Mouse (Mus musculus) brain, adult 2 months (tissue): ENCODE measurements at regions not wholly inside any gene's neighbourhood (a gene's known extent, or its start where the extent isn't known, plus 50 kb on each side); places are given as distances from the start of the nearest gene placed in this dataset.
"Not testable (repeated sequence)": the region's sequence is repeated elsewhere in the genome, so short reads cannot be mapped to it uniquely, and the experiment has no call there.

Experiments used
- DNase-seq: peaks from one replicate; pipeline ENCODE4 v3.0.0; 2011; ENCODE audit warnings: low read depth, low spot score

DNA sequence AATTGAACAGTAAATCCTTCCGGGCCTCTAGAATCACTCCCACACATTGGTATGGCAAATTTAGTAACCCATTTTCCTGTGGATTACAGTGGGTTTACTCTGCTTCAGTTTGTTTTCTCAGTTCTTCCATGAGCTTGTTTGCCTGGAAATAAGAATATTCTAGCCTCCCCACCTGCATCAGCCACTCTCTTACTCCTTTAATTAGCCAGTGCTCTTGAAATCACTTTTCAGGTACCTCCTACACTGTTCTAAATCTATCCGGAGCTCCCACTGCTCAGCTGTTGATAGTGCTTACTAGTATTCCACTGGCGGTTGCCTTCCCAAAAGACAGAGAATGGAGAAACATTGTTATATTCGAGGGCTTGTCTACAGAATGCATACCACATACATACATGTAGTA is 167.1 kb downstream of the Htr7 start:
- DNase-seq = peak; percentile 66

DNA sequence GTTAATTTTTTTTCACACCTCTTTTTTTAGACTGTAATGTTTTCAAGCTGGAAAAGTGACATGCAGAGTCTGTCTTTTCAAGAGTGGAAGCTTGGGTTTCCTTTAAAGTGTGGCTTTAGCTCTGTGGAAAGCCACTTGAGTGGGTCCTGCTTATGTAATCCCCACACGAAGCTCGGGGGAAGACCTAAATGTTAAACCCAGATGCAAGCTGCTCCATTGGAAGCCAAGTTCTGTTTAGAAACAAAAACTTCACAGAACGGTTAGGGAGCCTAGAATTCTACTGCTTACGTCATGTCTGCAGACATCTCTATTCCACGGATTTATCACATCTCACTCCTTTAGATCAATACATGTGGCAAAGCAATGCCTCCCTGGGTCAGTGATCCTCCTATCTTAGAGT is 171.0 kb downstream of the Htr7 start:
- peak; percentile 60 for DNase-seq

DNA sequence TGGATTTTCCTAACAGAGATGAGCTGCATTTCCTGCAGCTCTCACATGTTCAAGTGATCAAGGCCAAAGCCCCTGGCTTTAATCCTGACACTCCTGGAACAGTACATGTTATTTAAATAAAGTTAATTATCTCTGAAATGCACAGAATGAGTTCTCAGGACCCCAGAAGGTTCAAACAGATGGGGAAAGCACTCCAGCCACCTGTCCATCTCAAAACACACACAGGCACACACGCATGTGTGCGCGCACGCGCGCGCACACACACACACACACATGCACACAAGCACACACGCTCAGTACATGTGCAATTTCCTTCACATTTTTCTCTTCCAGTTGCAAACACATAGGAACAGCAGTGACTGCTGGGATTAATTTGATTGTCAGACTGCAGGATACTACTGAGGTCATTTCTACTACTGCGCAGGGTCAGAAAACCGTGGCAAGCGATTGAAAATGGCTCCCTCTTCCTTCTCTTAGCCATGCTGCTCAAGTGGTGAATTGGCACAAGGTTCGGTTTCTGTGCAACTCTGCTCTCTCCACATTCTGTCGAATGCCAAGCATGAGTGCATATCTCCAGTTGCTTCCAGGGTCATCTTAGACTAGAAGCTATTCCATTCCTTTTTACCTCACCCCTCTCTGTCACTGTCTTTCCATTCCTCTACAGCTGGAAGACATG is 175.4 kb downstream of the Htr7 start:
- DNase-seq = no peak

DNA sequence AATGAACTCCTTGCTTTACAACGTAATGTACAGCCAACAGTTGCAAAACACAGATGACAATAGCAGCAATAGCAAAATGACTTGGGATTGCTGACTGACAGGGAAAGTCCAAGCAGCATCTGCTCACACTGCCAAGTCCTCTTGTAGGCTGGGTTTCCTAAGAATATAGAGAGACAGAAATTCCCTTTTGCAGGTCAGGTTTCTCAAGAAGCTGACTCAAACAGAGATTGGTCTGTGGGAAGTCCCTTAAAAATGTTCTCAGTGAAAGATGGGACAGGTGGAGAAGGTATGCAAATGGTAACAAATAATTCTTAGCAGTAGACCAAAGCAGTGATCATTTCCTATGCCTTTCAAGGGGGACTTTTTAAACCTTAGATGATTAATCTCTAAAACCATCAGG is 181.8 kb downstream of the Htr7 start:
- DNase-seq = no peak

DNA sequence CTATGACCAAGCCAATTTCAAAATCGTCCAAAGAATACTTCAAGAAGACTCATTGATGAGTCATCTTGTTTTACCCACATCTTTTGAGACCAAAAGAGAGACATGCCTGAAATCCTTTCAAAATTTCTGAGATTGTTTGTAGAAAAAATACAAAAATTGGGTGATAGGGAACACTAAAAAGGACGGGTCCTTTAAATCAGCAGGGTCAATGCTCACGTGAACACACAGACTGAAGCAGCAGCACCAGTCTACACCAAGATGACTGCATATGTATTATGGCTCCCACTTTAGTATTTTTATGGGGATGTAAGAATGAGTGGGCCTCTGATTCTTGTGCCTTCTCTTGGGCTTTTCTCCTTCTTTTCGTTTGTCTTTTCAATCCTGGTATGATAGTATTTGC is 186.6 kb downstream of the Htr7 start:
- DNase-seq = peak; percentile 5

DNA sequence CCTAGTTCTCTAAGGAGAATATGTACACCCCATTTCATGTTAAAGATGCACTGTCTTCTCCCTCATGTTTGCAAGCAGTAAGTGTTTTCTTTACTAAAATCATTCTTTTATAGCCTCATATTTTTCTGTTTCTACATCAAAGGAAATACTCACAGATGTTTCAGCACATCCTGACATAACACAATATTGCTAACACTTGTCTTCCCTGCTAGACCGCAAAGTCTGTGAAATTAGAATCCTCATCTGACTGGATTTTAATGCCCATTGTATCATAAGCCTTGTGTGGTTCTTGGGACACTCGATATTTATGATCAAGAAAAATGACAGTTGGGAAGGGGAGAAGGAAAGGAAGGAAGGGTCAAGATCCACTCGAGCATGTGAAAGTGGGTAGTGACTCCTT is 188.8 kb downstream of the Htr7 start:
- DNase-seq = no peak

DNA sequence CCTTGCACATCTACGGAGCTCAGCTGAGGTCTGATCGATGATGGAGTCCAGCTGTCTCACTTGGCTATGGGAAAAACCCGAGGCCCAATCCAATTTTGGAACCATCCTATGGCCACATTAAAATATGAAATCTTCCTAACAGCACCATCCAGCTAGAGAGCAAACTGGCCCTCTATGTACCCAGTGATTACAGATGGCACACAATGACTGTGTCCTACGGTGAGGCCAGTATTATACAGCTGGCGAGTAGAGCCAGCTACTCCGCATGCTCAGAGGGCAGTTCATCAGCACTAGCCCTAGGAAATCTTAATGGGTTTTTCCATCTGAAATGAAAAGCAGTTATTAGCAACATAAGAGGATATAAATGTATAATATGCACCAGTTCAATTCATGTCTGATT is 194.3 kb downstream of the Htr7 start:
- DNase-seq = no peak

DNA sequence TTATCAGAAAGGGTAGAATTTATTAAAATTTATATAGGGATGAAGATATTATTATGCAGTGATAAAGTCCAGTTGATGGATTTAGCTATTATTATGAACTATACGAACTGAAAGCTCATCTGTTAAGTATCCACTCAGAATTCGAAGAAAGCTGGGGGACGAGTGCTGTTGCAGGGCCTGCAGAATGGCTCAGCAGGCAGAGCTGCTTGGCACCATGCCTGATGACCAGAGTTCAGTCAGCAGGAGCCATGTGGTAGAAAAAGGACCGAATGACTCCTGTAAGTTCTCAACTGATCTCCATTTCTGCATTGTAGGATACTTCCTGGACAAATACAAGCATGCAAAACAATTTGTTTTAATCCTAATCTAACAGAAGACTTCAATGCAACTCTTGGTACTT is 195.9 kb downstream of the Htr7 start:
- peak; percentile 9 for DNase-seq

DNA sequence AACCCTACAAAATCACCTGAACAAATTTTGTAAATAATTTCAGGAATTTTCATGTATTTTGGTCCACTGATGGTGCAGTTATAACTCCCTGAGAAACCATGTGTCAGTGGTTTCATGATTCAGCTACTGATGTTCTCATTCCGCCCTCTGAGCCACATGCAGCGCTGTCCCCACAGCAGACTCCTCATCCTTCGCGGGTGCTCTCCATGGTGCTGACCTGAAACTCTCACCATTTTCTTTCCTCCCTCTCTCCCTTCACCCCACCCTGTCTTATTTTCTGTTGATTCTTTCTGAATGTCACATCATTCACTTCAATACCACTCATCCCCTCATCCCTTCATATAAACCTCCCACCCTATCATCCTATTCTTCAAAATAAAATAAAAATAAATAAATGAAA is 224.3 kb downstream of the Htr7 start:
- no peak for DNase-seq

DNA sequence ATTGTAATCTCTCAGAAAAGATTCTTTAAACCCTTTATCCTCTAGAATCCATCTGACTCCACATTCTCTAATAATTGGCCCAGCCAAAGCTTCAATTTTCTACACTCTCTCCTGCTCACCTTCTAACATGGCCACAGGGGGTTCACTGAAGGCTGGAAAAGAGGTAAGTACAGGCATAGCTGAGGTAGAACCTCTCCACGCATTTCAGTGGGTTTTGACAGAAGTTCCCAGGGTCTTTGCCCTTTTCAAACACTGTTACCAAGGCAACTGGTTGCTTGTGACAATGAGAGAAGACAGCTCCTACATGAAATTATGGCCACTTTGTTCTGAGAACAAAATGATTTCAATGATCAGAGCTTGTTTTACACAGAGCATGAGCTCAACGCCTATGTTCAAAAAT is 231.2 kb downstream of the Htr7 start:
- DNase-seq = no peak

DNA sequence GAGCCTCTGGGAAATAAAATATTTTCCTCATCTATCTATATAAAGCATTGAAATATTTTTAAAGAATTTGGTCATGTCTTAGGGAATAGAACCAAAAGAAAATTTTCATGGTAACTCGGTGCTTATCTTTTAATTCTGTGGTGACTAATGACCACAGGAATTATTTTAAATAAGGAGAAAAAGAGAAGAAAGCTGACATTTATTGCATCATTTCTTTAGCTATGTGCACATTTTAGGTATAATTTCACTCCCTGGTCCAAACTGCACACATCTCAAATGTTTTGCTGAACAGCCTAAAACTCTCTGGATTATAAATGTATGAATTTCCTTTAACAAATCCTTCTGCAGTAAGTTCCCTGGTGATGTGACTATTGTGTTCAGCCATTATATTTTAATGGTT is 237.7 kb downstream of the Htr7 start:
- DNase-seq = no peak

DNA sequence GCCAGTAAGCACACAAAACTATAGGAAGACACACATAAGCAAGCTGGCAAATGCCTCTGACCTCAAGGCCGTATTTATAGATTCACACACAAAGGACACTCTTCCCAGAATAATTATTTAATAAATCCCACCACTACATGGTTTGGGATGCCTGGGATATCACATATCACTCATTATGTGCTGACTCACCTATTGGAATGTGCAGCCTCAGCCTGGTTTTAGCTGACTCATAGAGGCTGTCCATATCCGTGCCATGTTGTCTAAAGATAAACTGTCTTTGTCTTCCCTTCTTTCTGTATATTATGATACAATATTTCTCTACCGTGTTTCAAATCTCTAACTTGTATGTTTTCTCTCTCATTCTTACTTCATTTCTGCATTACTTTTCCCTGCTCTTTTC is 262.6 kb downstream of the Htr7 start:
- DNase-seq = no peak

DNA sequence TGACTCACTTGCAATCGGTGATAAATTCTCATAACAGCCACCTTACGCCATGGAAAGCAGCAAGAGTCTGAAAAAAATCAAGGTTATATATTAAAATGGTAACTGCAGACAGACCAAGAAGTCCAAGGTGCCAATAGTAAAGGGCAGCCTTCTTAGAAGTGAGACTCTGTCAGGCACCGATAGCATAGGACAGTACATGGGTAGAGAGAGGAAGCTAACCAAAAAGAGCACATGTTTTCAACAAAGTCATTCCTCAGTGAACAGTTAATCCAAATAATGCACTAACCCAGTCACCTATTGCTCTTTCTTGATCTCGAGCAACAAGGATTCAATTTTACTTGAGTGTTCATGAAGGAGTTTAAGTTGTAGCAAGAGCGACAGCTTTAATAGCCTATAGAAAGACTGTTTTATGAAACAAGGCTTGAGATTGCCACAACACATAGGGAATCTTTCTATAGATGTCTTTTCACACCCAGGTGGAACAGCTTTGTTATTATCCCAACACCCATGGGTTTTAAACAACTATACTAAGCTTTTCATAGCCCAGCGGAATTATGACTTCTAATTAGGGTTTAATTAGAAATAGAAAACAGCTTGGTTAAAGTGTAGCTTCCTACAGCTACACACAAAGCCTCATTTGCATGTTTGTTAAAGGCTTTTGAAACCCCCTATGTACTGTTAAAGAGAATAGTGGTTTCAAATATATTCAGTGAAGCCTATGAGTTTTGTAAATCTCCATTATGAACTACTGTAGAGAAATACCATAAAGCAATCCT is 269.9 kb downstream of the Htr7 start:
- no peak for DNase-seq

DNA sequence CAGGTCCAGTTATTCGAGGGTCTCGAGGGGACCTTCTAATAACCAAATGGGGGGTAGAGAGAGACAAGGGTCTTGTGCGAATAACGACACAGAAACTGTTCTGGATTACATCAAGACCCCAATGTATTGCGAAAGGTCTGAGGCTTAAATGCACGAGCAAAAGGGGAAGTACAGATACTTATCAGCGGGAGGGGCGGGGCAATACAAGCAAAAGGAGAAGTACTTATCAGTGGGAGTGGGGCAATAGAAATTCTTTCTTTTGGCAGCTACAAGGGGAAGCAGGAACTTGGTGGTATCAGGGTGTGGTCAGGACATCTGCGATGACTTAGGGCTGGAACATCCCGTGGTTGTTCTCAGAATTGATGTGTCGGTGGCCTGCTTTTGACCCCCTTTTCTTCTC is 295.6 kb downstream of the Htr7 start:
- DNase-seq = not testable (repeated sequence)

DNA sequence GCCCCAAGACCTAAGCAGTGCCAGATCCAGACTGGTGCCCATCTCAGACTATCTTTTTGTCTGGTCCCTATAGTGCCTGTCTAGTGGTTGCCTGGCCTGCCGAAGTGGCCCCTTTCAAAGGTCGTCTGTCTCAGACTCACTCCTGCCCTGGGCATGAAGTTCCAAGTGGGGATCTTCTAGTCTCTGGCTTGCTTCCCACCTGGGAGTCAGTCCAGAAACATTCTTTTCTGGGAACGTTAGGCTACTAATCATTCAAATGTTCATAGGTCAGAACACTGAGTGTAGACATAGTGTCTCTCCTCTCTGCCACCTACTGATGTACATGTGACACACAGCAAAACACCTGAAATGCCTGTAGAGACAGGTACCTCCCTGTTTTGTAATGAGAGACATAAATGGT is 297.6 kb downstream of the Htr7 start:
- DNase-seq = no peak

DNA sequence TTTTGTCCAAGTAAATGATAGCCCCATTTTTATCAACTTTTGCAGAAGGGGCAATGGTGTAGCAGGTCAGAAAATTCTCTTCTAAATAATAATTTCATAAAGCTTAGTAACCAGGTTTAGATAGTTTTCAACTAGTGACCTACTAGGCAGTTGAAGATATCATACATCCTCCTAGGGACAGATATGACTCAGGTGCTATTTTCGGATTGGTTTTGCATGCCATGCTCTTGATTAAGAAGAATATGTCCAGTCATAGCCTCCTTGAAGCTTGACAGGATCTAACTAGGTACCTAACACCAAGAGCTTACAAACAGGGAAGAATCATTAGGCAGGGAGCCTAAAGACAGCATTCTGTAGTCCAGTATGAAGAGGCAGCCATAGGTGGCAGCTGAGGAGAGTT is 301.8 kb downstream of the Htr7 start:
- DNase-seq = no peak

DNA sequence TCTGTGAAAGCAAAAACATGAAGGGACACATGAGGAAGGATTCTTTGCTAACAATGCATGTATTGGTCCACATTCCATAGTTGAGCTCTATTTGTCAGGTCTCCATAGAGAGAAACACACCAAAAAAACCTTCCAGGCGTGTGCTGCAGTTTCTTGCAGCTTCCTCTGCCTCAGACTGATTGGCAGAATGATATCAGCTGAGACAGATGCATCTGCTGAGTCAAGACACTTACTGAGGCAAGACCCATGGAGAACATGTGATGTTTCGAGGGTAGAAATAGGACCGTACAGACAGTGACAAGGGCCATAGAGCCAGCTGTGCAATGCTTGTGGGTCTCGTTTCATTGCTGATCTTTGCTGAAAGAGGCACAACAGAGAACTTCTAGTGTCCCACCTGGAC is 321.6 kb downstream of the Htr7 start:
- DNase-seq = no peak

DNA sequence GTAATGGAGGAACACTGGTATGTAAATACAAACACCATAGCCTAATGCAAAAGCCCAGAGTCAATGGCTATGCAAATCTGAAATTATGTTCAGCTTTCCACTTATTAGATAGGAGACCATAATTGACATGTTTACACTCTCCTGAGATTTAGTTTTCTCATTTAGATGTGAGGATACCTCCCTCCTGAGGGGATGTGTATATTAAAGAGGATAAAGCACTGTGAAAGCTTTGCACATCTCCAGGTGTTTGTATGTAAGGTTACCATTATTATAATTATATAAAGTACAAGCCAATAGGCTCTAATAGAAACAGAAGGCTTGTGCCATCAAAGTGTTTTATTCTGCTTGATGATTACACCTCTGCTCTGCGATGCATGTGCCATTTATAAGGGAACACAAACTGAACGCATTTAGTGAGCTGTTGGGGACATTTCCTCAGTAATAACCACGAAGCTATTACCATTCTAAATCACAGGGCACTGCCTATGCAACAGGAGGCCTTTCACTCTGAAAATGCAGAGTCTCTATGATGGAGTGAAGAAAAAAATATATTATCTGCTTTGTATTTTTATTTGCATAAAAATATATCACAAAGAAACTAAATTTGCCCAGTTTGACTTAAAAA is 328.8 kb downstream of the Htr7 start:
- DNase-seq = no peak
